Mouse (Mus musculus) layer of hippocampus, adult 8-10 months (tissue): ENCODE data around the gene Nap1l5. TPM values are rescaled to one million over a fixed set of nuclear protein-coding genes. Genes with fewer than 3 reads are reported as not detected.
"Not testable (repeated sequence)": the region's sequence is repeated elsewhere in the genome, so short reads cannot be mapped to it uniquely, and the experiment has no call there.

Experiments used
- DNase-seq, 2 experiments: peaks; one replicate each; pipeline ENCODE4 v3.0.0; 2022; ENCODE audit warnings: low spot score in 2 of 2
- total RNA-seq, 4 experiments: library from RNA; stranded (reverse); gene quantifications; 2 replicates each; pipeline ENCODE4 v1.2.4; 2022

Nap1l5 gene
- total RNA-seq, 4 experiments from 2014 or later: 267 to 306 (median 287) TPM

DNA sequence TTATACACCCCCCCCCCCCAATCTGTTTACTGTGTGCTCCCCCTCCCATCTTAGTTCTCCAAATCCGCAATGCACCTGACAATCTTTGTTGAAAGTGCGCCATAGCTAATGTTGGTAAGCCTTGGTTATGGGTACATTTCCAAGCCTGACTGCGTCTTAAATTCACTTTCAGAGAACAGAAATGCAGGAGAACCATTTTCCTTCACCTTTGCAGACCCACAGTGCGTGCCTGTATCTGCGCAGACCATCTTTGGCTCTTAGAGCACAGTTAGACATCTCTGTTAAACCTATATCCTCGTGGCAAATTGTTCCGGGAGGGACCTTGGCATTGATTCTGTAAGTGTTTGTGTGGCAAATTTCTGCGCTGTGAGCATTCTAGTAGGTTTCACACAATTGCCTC lies 460 bp upstream of the Nap1l5 start:
- DNase-seq: no peak

DNA sequence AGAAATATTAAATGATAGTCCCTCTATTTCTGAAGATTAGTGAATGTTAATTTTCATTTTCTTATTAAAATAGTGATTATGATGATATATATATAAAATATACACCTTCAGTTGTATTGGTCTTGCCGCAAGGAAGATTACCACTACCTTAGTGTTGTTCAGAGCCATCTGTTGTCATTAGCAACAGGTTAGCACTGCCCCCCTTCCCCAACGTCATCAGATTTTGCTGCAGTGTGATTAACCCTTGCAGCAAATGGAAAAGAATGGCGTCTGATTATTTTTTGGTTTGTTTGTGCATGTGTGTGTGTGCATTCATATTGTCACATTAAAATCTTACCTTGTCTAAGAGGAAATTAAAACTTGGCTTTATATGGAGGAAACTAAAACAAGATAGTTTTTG lies 2.3 kb downstream of the Nap1l5 start:
- no peak for DNase-seq

DNA sequence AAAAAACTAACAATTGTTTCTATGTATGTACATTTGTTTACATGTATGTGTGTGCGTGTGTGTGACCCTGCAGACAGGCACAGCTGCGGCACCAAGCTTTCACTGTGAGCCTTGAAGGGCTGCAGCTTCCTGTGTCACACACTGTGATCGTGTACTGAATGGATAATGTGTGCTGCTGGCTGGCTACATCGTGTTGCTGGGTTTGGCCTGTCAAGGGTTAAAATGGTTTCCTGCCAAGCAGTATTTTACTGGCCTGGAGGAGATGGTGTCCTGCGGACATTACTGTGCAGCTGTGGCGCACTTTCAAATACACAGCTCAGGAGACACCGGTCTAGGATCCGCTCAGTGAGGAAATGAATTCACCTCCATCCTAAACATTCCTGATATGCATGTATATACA lies 3.7 kb downstream of the Nap1l5 start:
- DNase-seq: peak; percentile 52 to 57

DNA sequence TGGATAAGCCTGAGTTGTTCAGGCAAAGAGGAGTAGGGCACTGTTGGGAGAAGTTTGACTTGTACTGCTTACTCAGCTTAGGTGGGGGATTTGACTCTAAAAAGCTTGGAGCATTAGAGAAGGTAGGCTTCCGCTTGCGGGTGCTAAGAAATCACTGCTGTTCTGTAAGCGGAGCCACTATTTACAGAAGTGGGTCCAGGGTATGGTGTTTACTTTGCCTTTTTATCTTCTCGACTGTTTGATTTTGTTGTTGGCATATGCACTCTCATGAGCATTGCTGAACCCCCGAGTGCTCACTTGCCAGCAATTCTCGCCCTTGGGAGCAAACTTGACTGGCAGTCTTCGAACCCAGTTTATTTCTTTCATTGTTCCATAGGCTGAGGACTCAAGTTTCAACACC lies 6.3 kb downstream of the Nap1l5 start:
- no peak for DNase-seq

DNA sequence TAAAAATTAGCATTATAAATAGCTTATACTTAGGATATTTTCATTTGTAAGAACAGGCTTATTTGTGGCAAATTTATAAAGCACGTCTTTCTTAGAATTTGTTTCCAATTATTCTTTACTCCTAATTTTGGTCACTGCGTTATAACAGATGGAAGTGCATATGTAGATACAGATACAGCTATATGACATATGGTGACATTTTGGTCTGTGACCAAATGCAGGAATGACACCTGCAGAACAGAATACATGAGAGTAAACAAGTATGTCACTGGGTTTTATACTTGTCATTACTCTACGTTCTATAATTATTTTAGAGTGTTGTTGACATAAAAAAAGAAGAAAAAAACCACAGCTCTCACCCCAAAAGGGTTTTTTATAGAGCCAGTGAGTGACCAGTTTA lies 7.8 kb downstream of the Nap1l5 start:
- DNase-seq: no peak

DNA sequence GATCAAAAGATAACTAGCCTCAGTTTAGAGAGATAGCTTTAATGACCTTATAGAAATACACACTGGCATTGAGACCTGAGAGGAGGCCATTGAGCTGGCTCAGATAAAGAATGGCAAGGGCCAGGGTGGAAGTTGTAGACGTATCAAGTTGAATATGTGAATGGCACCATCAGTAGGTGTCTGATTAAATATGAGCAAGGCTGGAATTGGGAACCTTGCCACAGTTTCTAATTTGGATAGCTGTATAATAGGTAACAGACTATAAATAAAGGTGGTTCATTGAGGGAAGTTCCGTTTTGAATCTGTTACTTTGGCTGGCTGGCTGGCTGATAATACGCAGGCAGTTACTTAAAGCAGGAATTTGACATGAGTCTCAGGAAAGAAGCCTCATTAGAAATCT lies 10.2 kb downstream of the Nap1l5 start:
- no peak for DNase-seq

DNA sequence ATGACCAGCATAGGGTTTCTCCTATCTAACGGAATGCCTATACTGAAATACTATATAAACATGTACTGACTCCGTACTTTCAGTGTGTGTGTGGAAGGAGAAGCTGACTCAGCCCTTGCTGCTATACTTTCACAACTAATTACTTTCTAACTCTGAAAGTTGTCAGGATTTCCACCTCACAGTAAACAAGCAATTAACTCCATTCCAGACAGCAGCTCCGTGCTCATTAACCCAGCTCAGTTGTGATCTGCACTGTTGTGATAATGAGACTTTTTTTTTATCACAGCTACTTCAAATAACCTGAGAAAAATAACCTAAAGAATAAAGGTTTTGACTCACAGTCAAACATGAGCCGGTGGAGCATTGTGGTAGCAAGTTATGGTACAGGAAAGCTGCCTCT lies 11.9 kb downstream of the Nap1l5 start:
- DNase-seq: no peak

DNA sequence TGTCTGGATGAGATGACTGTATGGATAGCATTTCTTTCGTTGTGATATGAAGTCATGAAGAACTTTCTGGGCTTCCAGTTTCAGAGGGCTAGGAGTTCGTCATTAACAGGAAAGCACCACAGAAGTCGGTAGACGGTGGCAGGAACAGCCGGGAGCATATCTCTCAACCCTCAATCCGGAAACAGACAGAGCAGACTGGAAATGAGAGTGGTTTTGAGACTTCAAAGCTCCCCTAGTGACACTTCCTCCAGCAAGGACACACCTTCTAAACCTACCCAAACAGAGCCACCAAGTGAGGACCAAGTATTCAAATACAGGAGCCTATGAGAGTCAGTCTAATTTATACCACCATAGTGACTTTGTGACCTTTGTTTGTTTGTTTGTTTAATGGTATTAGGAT lies 13.6 kb downstream of the Nap1l5 start:
- DNase-seq: no peak

DNA sequence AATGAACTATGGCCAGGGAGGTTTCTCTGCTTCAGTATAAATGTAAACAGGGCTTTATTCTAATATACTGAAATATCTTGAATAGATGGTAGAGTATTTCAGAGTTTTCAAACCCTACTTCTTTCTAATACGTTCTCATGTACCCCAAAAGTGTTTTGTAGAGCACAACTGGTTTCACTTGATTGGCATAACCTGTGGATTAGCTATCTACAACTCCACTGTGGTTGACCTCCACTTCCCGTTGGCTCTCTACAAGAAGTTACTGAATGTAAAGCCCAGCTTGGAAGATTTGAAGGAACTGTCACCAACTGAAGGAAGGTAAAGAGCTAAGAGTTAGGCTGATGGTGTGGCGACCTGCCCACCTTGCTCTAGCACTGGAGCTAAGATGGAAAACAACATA lies 17.0 kb downstream of the Nap1l5 start:
- no peak for DNase-seq

DNA sequence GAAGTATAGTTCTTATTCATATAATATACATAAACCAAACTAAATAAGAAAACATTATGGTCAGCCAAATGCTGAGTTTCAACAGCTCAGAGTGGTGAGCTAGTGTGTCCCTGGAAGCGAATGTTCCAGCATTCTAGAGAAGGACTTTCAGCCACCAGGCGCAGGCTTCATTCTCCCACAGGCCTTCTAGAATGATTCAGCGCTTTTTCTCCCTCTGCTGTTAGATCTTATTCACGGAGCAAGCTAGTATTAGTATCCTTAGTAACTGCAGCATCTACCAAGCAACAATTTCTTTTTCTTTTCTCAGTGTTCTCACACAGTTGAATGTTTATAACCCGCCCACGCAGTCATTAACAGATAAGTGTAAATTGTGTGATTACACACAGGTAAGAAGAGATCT lies 24.6 kb downstream of the Nap1l5 start:
- no peak for DNase-seq

DNA sequence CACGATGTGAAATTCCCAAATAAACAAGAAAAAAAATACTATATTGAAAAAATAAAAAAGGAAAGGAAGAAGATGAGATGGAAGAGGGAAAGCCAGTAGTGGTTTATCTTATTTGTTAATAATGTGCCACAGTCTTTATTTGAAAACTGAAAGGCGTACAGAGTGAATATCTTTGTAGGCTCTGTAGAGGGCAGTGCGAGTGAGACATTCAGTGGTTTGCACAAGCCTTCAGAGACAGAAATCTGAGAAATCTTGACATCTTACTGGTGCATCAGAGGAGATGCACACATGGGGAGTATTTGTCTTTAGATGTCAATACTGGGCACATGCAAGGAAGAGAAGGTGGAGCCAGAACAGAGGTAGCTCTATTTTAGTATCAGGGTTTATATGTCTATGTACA lies 25.5 kb downstream of the Nap1l5 start:
- no peak for DNase-seq

DNA sequence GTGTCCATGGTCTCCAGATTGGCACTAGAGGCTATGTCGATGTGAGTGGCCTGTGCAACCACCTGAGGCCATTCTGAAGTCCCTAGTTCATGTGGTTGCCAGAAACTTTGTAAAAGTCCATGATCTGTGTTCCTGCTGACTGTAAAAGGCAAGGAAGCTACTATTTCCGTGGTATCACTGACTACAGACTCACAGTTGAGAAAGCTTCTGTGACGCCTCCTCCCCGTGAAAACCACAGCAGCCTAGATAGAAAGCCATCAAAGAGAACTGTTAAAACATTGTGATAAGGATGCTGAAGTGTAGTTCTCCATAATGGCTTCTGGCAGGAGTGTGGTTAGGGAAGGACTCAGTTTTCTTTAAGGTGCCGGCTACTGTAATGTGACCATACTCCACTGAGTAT lies 26.0 kb downstream of the Nap1l5 start:
- no peak for DNase-seq

DNA sequence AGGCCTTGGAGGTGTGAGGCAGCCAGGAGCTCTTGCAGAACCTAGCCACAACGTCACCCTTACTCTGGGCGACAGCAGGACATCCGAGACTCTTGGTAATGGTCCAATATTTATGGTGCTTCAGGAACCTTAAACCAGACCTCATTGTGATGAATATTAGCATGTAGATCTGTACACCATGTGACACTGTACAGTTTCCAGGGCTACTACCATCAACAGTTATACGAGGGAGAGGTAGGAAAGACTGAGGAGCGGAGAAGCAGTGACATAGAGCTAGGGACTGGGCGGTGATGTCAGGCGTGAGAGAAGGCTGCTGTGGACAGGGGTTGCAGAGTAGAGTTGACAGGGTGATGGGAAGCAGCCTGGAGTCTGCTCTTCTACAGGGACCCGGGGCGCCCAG lies 26.9 kb downstream of the Nap1l5 start:
- no peak for DNase-seq

DNA sequence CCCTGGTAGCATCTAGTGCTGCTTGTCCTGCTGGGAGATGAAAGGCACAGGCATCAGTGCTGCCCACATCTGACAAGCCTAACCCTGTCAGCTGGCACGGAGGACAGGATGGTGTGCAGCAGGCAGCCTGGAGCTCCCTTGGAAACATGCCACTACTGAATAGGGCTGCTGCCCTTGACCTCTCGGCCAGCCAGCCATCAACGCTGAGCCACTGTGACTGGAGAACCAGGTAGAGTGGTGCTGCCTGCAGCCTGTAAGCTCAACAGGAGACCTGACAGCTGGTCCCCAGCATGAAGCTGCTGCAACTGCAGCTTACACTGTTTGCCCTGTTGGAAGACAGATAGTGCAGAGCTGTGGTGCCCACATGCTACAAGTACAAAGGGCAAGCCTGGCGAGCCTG lies 27.3 kb downstream of the Nap1l5 start:
- DNase-seq: no peak

DNA sequence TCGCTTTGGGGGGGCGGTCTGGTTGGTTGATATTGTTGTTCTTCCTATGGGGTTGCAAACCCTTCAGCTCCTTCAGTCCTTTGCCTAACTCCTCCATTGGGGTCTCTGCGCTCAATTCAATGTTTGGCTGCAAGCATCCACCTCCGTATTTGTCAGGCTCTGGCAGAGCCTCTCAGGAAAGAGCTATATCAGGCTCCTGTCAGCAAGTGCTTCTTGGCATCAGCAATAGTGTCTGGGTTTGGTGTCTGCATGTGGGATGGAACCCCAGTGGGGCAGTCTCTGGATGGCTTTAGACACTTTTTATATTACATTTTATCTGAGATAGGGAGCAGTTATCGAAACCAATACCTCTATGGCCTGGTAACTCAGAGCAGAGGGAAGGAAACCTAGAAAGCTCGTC lies 39.0 kb downstream of the Nap1l5 start:
- DNase-seq: not testable (repeated sequence)

DNA sequence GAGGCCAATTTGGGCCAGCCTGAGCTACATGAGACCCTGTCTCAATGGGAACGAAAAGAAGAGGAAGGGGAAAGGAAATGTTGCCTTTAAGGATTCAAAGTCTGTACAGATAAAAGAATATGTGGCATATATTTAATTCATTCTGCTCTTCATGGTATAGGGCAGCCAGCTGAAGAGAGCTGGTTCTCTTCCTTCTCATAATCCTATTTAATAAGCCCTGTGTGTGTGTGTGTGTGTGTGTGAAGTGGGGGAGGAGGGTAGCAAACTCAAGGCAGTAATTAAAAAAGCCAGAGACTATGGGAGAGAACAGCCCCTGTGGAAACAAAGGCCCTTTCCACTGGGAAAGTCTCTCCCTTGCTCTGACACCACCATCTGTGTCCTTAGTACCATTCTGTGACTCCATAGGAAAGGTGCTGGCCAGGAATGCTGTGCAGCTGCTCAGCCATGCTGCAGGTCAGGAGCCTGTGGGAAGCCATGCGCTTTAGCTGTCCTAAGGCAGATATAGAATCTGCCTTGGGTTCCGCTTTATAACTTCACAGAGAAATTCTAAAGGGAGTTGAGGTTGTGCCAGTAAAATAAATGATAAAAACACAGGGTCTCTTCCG lies 43.1 kb downstream of the Nap1l5 start:
- no peak for DNase-seq

DNA sequence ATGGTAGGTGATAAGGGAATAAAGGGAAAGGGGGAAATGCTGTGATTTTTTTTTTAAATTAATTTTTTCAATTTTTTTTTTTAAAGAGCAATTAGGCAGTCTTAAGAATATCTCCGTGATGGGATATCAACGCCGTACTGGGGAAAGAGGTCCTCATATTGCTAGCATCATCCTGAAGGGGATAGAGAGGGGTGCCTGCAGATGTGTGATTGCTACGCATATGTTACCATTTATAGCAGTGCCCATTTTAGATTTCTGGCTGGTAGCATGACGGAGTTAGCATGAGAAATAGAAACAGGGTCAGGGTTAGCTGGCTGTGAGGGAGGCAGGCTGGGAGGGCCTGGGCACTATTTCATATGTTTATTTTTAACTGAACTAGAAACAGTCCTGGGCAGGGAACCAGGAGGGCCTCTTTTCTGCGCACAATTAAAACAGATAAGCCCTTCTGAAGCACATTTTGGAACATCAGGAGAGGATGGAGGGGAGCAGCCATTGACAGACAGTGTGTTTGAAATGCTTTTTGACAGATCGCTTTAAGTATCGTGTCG lies 44.4 kb downstream of the Nap1l5 start:
- DNase-seq: no peak

DNA sequence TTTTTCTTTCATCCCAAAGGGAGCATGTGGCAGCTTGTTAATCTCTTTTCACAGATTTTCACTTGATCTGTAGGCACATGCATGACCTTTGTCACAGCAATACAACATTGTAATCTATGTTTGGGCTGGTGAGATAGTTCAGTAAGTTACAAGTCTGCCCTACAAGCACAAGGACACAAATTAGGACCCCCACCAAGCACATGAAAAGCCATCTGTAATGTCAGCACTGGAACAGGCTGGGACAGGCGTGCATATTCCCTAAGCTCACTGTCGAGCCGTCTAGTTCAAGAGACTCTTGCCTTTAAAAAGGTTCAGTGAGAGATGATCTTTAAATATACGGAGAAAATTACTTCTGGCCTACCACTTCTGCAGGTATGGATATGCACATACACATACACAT lies 47.4 kb downstream of the Nap1l5 start:
- no peak for DNase-seq

DNA sequence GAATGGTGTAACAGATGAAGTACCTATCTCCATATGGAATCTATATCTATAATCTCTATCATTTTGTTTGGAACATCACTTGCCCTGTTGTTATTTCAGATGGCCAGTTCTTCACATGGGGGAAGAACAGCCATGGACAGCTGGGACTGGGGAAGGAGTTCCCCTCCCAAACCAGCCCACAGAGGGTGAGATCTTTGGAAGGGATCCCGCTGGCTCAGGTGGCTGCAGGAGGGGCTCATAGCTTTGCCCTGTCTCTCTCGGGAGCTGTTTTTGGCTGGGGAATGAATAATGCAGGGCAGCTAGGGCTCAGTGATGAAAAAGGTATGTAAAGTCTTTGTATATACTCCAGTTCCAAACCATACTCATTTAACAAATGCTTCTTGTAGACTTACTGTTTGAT lies 50.4 kb downstream of the Nap1l5 start:
- DNase-seq: no peak

DNA sequence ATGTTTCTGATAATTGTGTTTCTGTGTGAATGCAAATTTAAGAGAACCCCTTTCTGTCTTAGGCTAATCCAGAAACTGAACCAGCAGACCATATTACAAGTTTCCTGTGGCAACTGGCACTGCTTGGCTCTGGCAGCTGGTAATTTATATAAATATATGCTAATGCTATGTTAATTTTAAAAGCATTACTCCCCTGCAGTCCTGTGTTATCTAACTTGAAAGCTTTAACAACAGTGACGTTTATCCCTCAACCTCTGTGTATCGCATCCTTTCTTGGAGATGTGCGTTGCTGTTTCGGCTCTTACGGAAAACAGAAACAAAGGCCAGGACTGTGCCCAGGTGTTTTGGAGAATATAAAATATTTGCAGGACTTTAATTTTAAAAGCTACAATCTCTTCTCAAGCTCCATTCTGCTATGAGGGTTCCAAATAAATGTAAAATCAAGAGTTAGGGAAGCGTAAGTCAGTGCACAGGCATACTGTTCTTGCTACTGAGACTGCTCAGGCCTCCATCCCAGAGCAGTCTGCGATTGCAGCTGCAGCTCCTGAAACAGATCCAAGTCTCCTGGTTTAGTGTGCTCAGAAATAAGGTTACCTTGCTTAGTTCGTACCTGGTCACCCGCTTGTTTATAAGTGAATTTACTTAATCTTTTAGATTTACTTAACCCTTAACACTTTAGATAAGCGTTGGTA lies 51.1 kb downstream of the Nap1l5 start:
- no peak for DNase-seq
